Mouse (Mus musculus) heart, postnatal 25 days (tissue): ENCODE data around the gene Recql5. TPM values are rescaled to one million over a fixed set of nuclear protein-coding genes. Genes with fewer than 3 reads are reported as not detected.

ENCODE experiments used
- DNase-seq: peaks from one replicate; pipeline ENCODE4 v3.0.0; 2022; ENCODE audit warnings: low spot score
- intact Hi-C: fragments of 180-260 bp; cut with DNase I; formaldehyde crosslinking; loops from one replicate; pipeline ENCODE4 v1.15.1; 2025
- total RNA-seq, 2 experiments: library from RNA; stranded (reverse); gene quantifications; 2 replicates each; pipeline ENCODE4 v1.2.3; 2021

The Recql5 gene
- total RNA-seq, 2 experiments from 2014 or later, result 7.3 to 8.8 TPM

GRCm38 (mm10) chr11:115945247-115945646 is 12.0 kb upstream of the Recql5 start:
- no peak for DNase-seq
- intact Hi-C loops, result no loop called here

- DNase-seq, result no peak
- intact Hi-C loops, result no loop called here
Observed at GRCm38 (mm10) chr11:115941980-115942379, 8.7 kb upstream of the Recql5 start.

GRCm38 (mm10) chr11:115939690-115940329 is 6.5 kb upstream of the Recql5 start:
- DNase-seq, result no peak
- intact Hi-C loops, result loop anchor here (1.0 to 5.0 kb wide), 2 partner anchors 59 to 192 kb away; partner anchors contain the start of gene Trim65

GRCm38 (mm10) chr11:115933747-115934110 is 452 bp upstream of the Recql5 start:
- no peak for DNase-seq
- intact Hi-C loops, result no loop called here

GRCm38 (mm10) chr11:115931235-115931634 is 2.0 kb downstream of the Recql5 start:
- intact Hi-C loops, result no loop called here
- no peak for DNase-seq

GRCm38 (mm10) chr11:115929818-115930217 is 3.5 kb downstream of the Recql5 start:
- intact Hi-C loops, result no loop called here
- DNase-seq, result no peak

- intact Hi-C loops, result no loop called here
Observed at GRCm38 (mm10) chr11:115929031-115929430, 4.2 kb downstream of the Recql5 start.

GRCm38 (mm10) chr11:115921986-115922385 is 11.3 kb downstream of the Recql5 start:
- intact Hi-C loops, result no loop called here
- no peak for DNase-seq

More at GRCm38 (mm10) chr11:115929031-115929430, 4.2 kb downstream of the Recql5 start:
- no peak for DNase-seq

- no peak for DNase-seq
- intact Hi-C loops, result no loop called here
Observed at GRCm38 (mm10) chr11:115920110-115920818, 13.0 kb downstream of the Recql5 start.

GRCm38 (mm10) chr11:115919073-115919472 is 14.2 kb downstream of the Recql5 start:
- no peak for DNase-seq
- intact Hi-C loops, result no loop called here

- no peak for DNase-seq
- intact Hi-C loops, result no loop called here
Observed at GRCm38 (mm10) chr11:115918637-115919036, 14.6 kb downstream of the Recql5 start.

GRCm38 (mm10) chr11:115916579-115916978 is 16.7 kb downstream of the Recql5 start:
- intact Hi-C loops, result no loop called here
- no peak for DNase-seq

GRCm38 (mm10) chr11:115911632-115912376 is 21.5 kb downstream of the Recql5 start, which contains the start of gene Smim6:
Gene Smim6 (plus strand): TSS chr11:115912017.
- DNase-seq, result no peak
- intact Hi-C loops, result no loop called here

GRCm38 (mm10) chr11:115911134-115911561 is 22.1 kb downstream of the Recql5 start:
- no peak for DNase-seq
- intact Hi-C loops, result no loop called here

- intact Hi-C loops, result no loop called here
- no peak for DNase-seq
Observed at GRCm38 (mm10) chr11:115906521-115906920, 26.8 kb downstream of the Recql5 start.

- DNase-seq, result no peak
- intact Hi-C loops, result no loop called here
Observed at GRCm38 (mm10) chr11:115906116-115906515, 27.2 kb downstream of the Recql5 start.

- DNase-seq, result no peak
Observed at GRCm38 (mm10) chr11:115904956-115905790, 28.1 kb downstream of the Recql5 start.

GRCm38 (mm10) chr11:115904231-115904955 is 28.9 kb downstream of the Recql5 start:
- intact Hi-C loops, result no loop called here
- no peak for DNase-seq

More at GRCm38 (mm10) chr11:115904956-115905790, 28.1 kb downstream of the Recql5 start:
- intact Hi-C loops, result no loop called here
